Mouse (Mus musculus) gastrocnemius, adult 8-10 months (tissue): ENCODE results near the gene Plac9a. TPM values are rescaled to one million over a fixed set of nuclear protein-coding genes. Genes with fewer than 3 reads are reported as not detected.
A peak's percentile ranks its signal among the peaks of the same experiment; 100 is the strongest.
"Not testable (repeated sequence)": the region's sequence is repeated elsewhere in the genome, so short reads cannot be mapped to it uniquely, and the experiment has no call there.

ENCODE experiments used
- DNase-seq, 2 experiments: peaks; one replicate each; pipeline ENCODE4 v3.0.0; 2022; ENCODE audit warnings: low spot score in 2 of 2
- total RNA-seq, 4 experiments: library from RNA; stranded (reverse); gene quantifications; 2 replicates each; pipeline ENCODE4 v1.2.4; 2022

Plac9a gene
- total RNA-seq, 4 experiments from 2014 or later: 1.3 to 2.3 (median 1.7) TPM

DNA sequence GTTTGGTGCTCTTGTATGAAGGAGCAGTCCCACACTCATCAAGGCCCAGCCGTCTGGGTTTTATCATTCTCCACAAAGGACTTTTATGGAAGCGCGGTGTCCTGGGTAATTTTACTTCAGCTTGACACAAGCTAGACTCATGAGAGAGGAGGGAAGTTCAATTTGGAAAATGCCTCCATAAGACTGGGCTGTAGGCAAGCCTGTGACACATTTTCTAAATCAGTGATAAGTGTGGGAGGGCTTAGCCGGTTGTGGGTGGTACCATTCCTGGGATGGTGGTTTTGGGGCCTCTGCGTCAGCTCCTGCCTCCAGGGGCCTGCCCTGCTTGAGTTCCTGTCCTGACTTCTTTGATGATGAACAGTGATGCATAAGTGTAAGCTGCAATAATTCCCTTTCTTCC lies 37.6 kb downstream of the Plac9a start:
- DNase-seq: no peak

DNA sequence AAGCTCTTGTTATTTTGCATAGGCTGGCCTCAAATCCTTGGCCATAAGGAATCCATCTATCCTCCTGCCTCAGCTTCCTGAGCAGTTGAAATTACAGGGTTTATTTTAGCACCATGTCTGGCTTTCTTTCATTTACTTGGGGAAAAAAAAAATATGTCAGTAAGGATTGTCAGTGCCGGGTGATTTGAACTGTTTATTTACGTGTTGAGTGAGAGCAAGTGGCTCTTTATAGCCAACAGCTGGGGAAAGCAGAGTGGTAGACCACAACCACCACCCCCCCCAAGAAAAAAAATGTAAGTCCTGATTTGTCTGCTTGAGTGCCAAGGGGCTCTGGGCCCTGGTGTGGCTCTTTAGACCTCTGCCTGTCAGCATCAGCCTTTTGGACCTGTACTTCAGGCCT lies 39.2 kb downstream of the Plac9a start:
- no peak for DNase-seq

DNA sequence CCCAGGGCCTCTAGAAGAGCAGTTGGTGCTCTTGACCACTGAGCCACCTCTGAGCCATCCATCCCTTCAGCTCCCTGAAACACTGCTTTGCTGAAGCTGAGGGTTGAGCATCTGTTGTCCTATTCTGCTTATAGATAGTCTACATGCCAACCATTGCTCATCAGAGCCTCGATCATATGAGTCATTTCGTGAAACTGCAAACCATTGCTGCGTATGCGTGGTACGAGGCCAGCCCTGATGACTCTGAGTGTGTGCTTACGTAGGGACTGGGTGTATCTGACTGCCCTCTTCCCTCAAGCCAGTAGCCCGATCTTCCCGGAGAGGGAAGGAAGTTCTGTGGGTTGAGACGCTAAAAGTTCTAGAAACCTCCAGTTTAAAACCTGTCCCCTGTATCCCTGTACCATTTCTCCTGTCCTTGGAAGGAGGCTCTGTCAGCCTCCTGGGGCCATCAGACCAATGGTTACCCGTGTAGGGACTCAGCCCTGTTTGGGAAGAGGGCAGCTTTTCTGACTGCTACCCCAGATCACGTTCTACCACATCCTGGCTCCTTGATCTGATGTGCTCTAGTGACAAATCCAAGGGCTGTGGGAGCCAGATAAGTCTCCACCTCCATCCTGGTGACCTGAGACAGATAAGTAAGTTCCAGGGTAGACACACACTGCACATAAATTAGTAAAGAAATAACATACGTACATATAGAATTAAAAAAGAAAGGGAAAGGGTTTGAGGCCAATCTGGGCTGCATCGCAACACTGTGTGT lies 40.9 kb downstream of the Plac9a start:
- no peak for DNase-seq

DNA sequence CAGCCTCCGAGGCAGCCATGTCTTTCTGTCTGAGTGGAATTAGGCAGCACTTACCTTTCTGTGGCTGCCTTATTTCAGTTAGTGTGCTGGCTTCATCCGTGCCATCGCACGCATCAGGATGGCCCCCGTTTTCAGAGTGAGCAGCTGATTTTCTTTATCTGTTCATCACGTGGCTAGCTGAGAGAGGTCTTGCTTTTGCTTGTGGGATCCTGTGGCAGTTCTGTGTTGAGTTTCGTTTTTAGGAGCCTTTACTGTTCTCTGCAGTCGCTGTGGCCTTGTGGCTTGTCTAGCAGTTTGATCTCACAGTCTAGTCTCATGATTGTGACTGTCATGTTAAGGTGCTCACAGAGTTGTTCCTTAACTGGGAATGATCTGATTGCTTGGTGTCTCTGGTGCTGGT lies 45.0 kb downstream of the Plac9a start:
- no peak for DNase-seq

DNA sequence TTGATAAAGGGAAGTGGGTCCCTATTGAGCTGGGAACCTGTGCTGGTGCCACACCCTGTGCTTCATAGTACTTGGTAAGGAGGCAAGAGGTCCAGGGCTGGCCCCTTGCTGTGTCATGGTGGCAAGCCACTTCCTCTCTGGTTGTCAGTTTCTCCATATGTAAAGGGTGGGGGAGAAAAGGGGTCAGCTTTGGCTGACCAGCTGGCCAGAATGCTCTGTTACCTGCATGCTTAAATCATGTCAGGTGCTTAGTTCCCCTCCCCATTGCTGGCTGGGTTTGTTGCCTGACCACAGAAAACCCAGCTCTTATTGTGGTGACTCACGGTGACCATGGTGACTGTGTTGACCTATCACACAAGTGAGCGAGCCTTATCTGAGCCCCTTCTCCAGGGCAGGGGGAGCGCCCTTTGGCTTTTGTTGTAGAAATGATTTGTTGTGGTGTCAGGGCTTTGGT lies 45.7 kb downstream of the Plac9a start:
- no peak for DNase-seq

DNA sequence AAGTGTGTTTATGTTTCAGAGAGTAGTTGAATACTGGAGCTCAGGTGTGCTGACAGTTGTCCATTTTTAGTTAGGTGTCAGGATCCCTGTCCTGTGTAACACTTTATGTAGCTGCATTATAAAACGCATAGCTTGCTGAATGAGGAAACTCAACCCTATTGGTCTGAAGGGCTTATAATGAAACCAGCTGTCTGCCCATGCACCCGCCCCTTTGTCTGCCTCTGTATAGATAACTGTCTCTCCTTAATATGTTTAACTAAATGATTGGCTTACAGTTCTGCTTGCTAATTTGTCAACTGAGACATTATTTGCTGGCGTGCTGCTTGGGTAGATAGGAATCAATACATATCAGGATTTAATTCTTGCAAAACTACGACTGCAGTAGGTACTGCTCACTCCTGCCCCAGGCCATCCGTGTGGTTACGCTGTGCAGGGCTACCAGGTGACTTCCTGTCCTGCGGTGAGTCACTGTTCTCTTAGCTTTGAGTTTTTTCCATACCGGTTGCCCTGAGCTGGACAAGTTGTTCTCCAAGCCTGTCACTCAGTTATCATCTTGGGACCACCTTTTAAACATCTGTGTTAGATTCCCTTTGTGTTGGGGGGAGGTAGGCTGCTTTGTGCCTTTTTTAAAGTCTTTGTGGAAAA lies 47.5 kb downstream of the Plac9a start:
- no peak for DNase-seq

DNA sequence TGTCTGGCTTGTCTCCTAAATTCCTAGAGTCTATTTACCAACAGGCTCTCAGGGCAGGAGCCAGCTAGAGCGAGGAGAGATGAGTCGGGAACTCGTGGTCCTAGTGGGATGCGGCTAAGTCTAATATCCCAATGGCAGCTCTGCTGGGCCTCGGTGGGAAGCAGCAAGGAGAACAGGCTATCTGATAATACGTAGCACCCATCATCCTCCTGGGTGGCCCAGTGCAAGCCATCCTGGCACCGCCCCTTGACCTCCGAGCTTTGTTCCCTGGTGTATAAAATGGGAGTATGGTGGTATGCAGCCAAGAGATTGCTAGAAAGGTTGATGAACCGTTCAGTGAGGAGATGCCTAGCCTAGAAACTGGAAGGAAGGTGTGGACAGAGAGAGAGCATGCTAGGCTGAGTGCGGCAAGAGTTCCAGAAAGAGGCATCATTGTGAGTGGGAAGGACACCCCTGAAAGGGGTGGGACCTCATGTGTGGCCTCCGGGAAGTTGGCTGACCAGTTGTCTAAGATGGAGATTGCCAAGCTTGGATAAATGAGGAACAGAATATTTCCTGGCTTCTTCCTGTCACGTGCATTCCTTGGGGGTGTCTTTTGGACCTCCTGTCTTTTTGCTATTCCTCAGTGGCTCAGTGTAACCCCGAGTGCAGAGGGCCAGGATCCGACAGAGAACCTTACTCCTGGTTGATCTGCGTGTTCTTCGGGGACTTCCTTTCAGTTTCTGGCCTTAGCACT lies 49.0 kb downstream of the Plac9a start:
- no peak for DNase-seq

DNA sequence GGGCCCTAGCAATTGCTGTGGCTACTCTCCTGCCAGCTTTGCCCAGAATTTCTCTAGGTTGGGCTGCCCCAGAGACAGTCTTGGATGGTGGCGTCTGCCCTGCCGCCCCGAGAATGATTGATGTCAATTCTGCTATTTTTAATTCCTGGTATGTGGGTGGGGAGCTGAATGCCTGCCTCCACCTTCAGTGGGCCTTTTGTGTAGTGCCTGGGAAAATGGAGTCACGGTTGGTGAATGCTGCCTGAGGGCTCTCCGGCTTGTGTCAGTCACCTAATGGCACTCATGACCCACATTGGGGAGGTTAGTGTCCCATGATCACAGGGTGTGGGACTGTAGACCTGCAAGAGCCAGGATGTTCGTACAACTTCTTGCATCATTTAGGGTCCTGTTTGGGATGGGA lies 49.6 kb downstream of the Plac9a start:
- DNase-seq: no peak

DNA sequence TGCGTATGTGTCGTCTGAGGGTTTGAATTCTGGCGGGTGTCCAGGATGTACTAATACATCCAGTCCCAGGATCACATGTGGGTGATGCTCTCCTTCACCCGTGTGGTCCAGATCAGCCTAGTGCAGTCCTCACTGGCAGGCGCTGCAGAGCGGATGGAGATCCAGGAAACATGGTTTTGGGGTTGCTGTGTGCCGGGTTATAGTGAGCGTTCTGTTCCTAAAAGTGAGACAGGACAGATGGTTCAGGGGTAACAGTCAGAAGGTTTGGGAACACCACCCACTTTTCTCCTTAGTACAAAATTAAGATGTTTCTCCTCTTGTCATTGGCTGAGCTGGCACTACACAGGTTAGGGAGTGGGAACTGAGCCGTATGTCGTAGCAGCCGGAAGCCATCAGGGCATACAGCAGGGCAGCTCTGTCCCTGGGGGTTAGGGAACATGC lies 50.8 kb downstream of the Plac9a start:
- DNase-seq: no peak

DNA sequence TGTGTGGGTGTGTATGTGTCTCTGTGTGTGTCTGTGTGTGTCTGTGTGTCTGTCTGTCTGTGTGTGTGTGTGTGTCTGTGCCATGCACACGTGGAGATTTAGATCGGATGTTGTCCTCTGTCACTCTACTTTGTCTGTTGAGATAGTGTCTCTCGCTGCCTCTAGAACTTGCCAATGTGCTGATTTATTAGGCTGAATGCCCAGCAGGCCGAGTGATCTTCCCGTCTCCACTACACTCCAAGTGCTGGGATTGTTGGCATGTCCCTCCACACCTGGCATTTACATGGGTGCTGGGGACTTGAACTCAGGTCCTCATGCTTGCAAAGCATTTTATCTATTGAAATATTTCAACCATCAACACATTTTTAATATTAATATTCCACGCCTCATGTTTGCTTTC lies 51.7 kb downstream of the Plac9a start:
- DNase-seq: no peak

DNA sequence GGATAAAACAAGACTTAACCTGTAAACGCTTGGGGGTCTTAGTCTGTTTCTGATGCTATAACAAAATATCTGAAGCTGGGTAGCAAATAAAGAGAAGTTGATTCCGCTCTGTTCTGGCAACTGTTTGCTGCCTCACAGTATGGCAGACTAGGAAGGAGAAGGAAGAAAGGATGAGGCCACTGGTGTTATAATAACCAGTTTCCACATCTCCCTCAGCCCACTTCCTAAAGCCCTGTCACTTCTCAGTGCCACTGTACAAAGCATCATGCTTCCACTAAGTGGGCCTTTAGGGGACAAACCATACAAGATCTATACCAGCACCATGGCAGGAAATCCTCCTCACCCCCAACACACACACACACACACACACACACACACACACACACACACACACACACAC lies 52.5 kb downstream of the Plac9a start:
- DNase-seq: no peak

DNA sequence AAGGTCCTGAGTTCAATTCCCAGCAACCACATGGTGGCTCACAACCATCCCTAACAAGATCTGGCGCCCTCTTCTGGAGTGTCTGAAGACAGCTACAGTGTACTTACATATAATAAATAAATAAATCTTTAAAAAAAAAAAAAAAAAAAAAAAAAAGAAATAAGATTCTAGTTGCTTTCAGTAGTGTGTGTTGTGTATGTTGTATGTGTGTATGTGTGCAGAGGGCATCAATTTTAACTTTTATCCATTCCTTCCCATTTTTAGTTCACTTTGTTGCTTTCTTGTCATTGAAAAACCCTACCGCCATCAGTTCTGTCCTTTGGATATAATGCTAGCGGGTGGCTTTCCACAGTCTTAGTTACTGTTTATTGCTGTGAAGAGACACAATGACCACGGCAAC lies 54.2 kb downstream of the Plac9a start:
- not testable (repeated sequence) for DNase-seq

DNA sequence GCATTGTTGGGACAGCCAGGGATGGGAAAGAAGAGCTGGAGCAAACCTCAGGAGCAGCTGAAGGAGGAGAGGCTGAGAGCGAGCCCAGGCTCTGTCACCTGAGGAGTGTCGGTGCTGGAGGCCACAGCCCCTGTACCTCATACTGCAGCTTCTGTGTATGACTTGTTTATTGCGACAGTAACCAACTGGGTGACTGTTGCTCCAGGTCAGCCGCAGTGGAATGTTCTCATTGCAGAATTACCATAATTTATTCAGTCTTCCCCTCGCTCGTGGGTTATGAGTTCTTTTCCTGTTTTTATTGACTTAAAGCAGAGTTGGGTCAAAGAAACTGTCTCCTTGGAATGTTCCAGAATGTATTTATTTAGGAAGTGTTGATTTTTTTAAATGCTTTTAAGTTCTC lies 54.7 kb downstream of the Plac9a start:
- DNase-seq: no peak

DNA sequence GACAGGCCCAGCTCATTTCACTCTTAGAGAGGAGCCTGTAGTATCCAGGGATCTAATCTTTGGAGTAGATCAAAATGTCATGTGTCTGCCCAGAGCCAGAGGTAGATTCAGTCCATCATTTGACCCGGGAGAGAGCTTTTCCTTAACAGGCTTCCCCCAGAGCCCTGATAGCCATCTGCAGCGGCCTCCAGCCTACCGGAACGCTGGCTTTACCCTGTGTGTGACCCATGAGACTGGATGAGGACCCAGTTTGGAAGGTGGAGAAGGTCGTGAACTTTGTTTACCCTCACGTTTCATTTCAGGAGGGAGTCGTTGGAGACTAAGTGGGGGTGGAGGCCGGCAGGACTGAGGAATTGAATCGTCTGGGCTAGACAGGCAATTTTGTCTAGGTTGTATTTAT lies 55.2 kb downstream of the Plac9a start:
- no peak for DNase-seq

DNA sequence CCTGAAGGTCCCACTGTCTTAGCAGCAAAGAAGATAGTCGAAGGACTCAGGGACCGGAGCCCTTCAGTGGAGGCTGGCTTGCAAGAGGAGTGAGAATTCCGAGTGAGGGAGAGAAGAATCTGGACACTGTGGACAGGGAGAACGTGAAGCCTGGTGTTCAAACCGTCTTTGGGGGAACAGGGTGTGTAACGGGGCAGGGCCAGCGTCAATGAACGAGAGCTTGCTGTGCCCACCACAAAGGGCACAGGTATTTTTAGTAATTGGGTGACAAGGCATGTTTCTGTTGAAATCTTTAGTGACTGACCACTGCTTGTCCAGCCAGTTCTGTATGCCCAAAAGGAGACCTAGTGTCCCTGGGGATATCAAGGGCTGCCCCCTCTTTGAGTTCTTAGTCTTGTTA lies 56.4 kb downstream of the Plac9a start:
- DNase-seq: no peak

DNA sequence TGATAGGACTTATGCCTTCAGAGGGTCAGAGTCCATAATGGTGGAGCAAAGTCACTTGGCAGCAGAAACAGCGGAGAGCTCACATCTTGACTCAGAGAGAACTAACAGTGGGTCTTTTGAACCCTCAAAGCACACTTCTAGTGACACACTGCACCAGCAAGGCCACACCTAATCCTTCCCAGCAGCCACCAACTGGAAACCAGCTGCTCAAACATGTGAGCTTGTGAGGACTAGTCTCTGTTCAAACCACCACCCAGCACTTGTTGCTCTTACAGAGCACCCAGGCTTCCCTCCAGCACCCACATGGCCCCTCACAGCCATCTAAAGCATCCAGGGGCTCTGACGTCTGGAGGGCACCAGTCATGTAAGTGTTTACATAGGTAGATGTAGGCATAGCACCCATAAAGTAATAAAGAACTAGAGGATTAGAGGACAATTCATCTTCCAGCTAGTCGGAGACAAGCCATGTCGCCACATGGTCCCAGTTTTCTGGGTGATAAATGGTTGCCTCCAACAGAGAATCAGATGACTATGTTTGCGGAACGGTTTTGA lies 57.0 kb downstream of the Plac9a start:
- no peak for DNase-seq

DNA sequence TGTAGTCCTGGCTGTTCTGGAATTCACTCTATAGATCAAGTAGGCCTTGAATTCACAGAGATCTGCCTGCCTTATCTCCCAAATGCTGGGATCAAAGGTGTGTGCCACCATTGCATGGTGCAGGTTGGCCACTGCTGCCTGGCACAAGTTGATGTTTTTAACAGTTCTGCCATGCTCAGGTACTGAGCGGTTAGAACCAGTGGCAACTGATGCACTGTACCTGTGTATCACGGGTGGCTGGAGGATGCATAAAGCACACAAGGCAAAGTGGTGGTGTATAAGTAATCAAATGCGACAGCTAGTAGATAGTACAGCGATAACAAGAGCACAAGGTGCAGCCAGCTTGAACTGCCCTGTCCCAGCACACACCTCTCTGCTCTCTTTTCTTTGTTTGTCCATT lies 58.5 kb downstream of the Plac9a start:
- no peak for DNase-seq

DNA sequence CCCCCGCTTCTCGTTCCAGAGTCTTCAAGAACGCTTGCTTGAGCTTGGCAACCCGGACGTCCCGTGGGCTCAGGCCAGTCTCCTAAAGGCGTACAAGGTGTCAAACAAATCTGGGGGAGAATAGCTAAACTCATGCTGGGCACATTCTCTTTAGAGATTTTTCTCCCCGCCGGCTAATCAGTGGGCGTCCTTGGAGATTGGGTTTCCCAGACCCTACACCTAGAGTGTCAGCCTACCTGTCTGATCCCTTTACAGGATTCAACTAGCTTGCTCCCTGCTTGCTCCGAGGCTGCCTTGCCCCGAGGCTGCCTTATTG lies 60.3 kb downstream of the Plac9a start:
- DNase-seq: no peak

DNA sequence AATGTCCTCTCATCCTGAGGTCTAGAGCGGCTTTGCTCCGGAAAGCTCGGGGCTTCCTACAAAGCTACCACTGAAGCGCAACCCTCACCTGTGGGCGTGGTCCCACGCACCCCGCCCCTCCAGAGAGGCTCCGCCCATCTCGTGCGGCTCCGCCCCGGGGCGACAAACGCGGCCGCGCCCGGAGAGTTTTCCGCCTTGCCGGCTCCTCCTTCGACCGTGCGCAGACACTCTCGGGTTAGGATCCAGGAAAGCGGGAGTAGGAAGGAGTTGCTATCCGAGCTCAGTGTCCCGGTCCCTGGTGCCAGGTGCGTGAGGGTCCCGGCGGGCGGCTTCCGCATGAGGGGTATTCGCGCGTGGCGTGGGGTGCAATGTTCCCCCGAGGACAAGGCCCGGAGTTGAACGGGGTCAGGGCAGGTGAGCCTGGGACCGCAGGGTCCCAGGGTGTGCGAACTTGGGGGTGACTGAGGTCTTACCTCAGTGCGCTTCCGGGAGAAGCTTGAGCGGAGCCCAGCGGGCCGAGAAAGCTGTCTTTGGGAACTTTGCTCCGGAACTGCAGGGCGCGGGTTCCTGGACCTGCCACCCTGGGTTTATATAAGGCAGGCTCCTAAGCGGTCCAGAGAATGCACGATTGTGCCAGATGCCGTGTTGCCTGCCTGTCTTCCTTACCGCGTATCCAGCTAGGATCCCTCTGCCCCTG lies 60.8 kb downstream of the Plac9a start, which contains the start of gene Anxa11:
Gene Anxa11, plus strand, starts transcription at position 166 of the 697 bp plus-strand sequence.
- peak; percentile 84 to 85 for DNase-seq

DNA sequence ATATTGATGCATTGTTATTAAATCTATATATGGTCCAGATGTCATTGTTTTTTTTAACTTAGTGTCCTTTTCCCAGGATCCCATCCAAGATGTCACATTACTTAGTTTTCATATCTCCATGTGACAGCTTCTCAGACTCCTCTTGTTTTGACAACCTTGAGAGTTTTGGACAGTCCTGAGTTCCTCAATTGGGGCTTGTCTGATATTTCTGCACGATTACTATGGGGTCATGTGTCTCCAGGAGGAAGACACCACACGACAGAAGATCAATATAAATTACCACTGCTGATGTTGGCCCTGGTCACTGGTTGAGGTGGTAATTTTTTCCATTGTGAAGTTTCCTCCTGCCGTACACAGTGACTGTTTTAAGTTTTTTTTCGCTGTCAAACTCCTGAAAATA lies 61.3 kb downstream of the Plac9a start:
- DNase-seq: no peak

DNA sequence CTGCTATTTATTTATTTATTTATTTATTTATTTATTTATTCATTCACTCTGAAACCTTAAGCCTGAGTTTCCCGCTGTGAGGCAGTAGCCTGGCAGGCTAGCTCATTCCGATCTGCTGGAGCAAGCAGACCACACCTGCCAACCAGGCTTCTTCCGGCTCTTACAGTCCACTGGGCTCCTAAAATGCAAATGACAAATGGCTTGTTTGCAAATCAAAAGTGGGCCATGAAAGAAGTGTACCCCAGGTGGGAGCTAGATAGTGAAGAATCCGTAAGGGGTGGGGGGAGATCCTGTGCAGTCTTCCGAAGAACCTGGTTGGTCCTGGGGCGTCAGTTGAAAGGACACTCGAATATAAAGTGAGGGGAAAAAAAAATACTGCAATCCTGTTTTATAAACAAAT lies 61.9 kb downstream of the Plac9a start:
- DNase-seq: no peak

DNA sequence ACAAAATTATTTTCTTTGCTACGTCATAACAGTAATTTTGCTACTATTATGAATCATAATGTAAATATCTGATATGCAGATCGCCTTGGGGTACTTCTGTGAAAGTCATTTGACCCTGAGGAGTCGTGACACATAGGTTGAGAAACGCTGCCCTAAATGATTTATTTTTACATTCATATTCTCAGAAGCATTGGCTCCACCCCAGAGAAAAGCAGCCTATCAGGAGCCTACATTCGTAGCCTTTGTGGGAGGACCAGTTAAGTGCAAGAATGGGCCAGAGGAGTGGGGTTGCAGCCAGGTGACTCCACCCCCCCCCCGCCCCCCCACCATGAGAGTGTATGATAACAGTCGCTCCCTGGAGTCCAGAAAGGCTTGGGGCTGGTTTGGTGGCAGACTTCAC lies 63.1 kb downstream of the Plac9a start:
- no peak for DNase-seq
